Mouse (Mus musculus) CH12.LX (cell line): ENCODE results near the gene Psma2.

ENCODE experiments used
- CHD1 ChIP-seq: IDR thresholded peaks from 2 replicates; pipeline ENCODE4 v1.6.1; 2012; ENCODE audit warnings: low read depth, low read length, improper control_type of control experiment, inconsistent platforms
- CTCF ChIP-seq, 2 experiments: IDR thresholded peaks in 1 of 2; conservative IDR thresholded peaks in 1 of 2; 2 replicates each; pipeline ENCODE4 v1.5.1; 2011 to 2012; ENCODE audit warnings: low read depth in 2 of 2, low read length in 2 of 2, improper control_type of control experiment in 1 of 2, inconsistent platforms in 1 of 2, mild to moderate bottlenecking in 1 of 2, moderate library complexity in 1 of 2
- ELF1 ChIP-seq: IDR thresholded peaks from 2 replicates; pipeline ENCODE4 v1.6.1; 2014; ENCODE audit warnings: low read depth, mild to moderate bottlenecking, inconsistent platforms, low read length, improper control_type of control experiment

DNA sequence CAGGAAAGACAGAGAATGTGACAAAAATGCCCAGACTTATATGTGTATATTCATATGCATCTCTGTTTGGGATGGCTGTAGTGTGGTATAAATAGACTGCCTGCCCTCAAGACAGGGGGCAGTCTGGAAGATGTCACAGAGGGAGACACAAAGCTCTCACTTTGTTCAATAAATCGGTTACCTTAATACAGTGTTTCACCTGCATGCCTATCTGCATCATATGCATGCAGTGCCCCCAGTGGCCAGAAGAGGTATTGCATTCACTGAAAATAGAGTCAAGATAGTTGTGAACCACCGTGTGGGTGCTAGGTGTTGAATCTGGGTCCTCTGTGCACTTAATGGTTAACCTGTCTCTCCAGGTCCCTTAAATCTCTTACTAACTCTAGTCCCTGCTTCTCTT is 5.7 kb downstream of the Psma2 start:
- no peak for TF ChIP-seq ELF1
- peak; percentile 71 to 98 for TF ChIP-seq CTCF (conservative IDR thresholded peaks at IDR 0.05 in 1 of 2, IDR thresholded peaks at IDR 0.05 in 1 of 2; ENCODE audit: low read depth in 2 of 2, low read length in 2 of 2)
- no peak for TF ChIP-seq CHD1
